14 mouse cellular contexts compared by ENCODE assay signal in genomic region chr1:80221151-80221550, GRCm38 (mm10). TPM values are rescaled to one million over a fixed set of nuclear protein-coding genes. Genes with fewer than 3 reads are reported as not detected.
A peak's percentile ranks its signal among the peaks of the same experiment; 100 is the strongest.
DNase-seq lines count a peak whose midpoint lies in the region; ATAC-seq and TF ChIP-seq lines count a peak whose summit lies in the region.
"Had no signal": no experiment of that assay in that cellular context is flagged by ENCODE, and none has a peak within 500 bp of the region (broad histone marks: within the 10 kb centered on the region; RNA-seq: fewer than 3 reads in every experiment).

No protein-coding gene starts in this region.

- no peak for TF ChIP-seq POLR2A in myocyte (IDR thresholded peaks at IDR 0.05; ENCODE audit: insufficient read length, low read depth)

- peak; percentile 26 for DNase-seq in kidney, postnatal 0 days (ENCODE audit: low spot score)
- no peak for DNase-seq in kidney, adult 9 months
- DNase-seq in forebrain, postnatal 0 days = peak; percentile 21
- no peak for DNase-seq in natural killer cell, adult 2 months (ENCODE audit: low spot score in 2 of 2)
- DNase-seq in spleen, postnatal 4 days (ENCODE audit: low spot score in 2 of 2) = no peak
- DNase-seq: layer of hippocampus, adult 9-11 months; liver, postnatal 0 days; thymus, postnatal 4 days had no signal

- H3K79me2 ChIP-seq in myocyte (ENCODE audit: control insufficient read depth, insufficient read depth) = no peaks in the 10 kb centered on the region

- H3ac ChIP-seq in myocyte (ENCODE audit: control insufficient read depth, insufficient read length) = no peak overlapping the region

- H3K27ac ChIP-seq in kidney, postnatal 0 days = no peak overlapping the region
- no peak overlapping the region for H3K27ac ChIP-seq in forebrain, postnatal 0 days (ENCODE audit: low read depth, low read length)

- H3K4me1 ChIP-seq in kidney, postnatal 0 days (replicated peaks; ENCODE audit: insufficient read depth, low read length) = no peaks in the 10 kb centered on the region
- H3K4me1 ChIP-seq in forebrain, postnatal 0 days (ENCODE audit: insufficient read depth) = no peaks in the 10 kb centered on the region

- no peak for ATAC-seq in kidney, postnatal 0 days (replicated peaks; ENCODE audit: low FRiP score, low read depth)
- ATAC-seq in common myeloid progenitor, adult 5-6 weeks (replicated peaks; ENCODE audit: low read depth, poor library complexity, severe bottlenecking) = 0 out of 2 replicates have a peak, but pooled peaks have one; percentile 18
- ATAC-seq in forebrain, postnatal 0 days = peak; percentile 44
- ATAC-seq: intestine, embryonic 16.5 days; liver, postnatal 0 days had no signal

- no peak overlapping the region for H3K9ac ChIP-seq in kidney, postnatal 0 days (ENCODE audit: low read depth, low read length)
- H3K9ac ChIP-seq in forebrain, postnatal 0 days = no peak overlapping the region
- H3K9ac ChIP-seq: liver, postnatal 0 days had no signal

- H3K4me2 ChIP-seq in kidney, postnatal 0 days (ENCODE audit: low read length) = no peak overlapping the region
- no peak overlapping the region for H3K4me2 ChIP-seq in forebrain, postnatal 0 days (ENCODE audit: low read depth)
- peak overlapping the region; percentile 35 for H3K4me2 ChIP-seq in myocyte (ENCODE audit: low read depth)
- H3K4me2 ChIP-seq: heart, embryonic 11.5 days had no signal

- H3K9me3 ChIP-seq in kidney, postnatal 0 days (replicated peaks; ENCODE audit: low read length) = no peaks in the 10 kb centered on the region
- H3K9me3 ChIP-seq in forebrain, postnatal 0 days (ENCODE audit: low read length) = no peaks in the 10 kb centered on the region

- WGBS in kidney, postnatal 0 days = 39% methylated on average over 4 of the region's 4 CpGs
- WGBS in forebrain, postnatal 0 days = 41% methylated on average over 4 of the region's 4 CpGs

- H3K27me3 ChIP-seq in kidney, postnatal 0 days (ENCODE audit: insufficient read depth, low read length) = no peaks in the 10 kb centered on the region
- no peaks in the 10 kb centered on the region for H3K27me3 ChIP-seq in forebrain, postnatal 0 days (ENCODE audit: insufficient read depth, low read length)
- H3K27me3 ChIP-seq in myocyte (ENCODE audit: control insufficient read depth, insufficient read depth, insufficient read length) = no peaks in the 10 kb centered on the region

- H3K36me3 ChIP-seq in kidney, postnatal 0 days (ENCODE audit: insufficient read depth, low read length) = no peaks in the 10 kb centered on the region
- H3K36me3 ChIP-seq in forebrain, postnatal 0 days (ENCODE audit: insufficient read depth) = no peaks in the 10 kb centered on the region
- H3K36me3 ChIP-seq in myocyte (ENCODE audit: control insufficient read depth, insufficient read depth) = no peaks in the 10 kb centered on the region

- no peak overlapping the region for H3K4me3 ChIP-seq in kidney, postnatal 0 days (replicated peaks; ENCODE audit: low read depth, low read length)
- no peak overlapping the region for H3K4me3 ChIP-seq in forebrain, postnatal 0 days (ENCODE audit: low read depth, low read length)
- H3K4me3 ChIP-seq in myocyte = no peak overlapping the region

- no peak for TF ChIP-seq CTCF in kidney, postnatal 0 days (IDR thresholded peaks at IDR 0.05; ENCODE audit: low read depth)
- no peak for TF ChIP-seq CTCF in forebrain, postnatal 0 days (IDR thresholded peaks at IDR 0.05; ENCODE audit: low read depth)

TF ChIP-seq in myocyte, 11 proteins besides CTCF, POLR2A, EP300 and RAD21:
- peak; percentile 79 for TF ChIP-seq TCF12 (IDR thresholded peaks at IDR 0.05; ENCODE audit: insufficient read depth, poor library complexity, severe bottlenecking)
- TF ChIP-seq POLR2AphosphoS2 (IDR thresholded peaks at IDR 0.05; ENCODE audit: insufficient read length, low read depth) = no peak
- peak; percentile 46 to 86 (median 85) for TF ChIP-seq MYOG (IDR thresholded peaks at IDR 0.05; ENCODE audit: control insufficient read depth in 1 of 3, insufficient read depth in 1 of 3, insufficient read length in 2 of 3, low read depth in 2 of 3)
- peak; percentile 37 to 81 (median 58) for TF ChIP-seq MYOD1 (IDR thresholded peaks at IDR 0.05; ENCODE audit: control insufficient read depth in 1 of 3, insufficient read length in 2 of 3, low read depth in 2 of 3)

RNA-seq across cellular contexts. Expression of gene Fam124b, which starts 2.9 kb away (rescaled TPM):
- polyA plus RNA-seq in kidney, postnatal 0 days (2015; fragmentation: Nextera tagmentation; extraction: Ambion mirVana) = 0.54 TPM in 2 replicates
- total RNA-seq in common myeloid progenitor, adult 5-6 weeks (2017) = not detected in 2 replicates
- total RNA-seq in forebrain, postnatal 0 days (2014; rRNA removed) = 0.24 and 0.77 TPM in 2 replicates
- 0.14 and 0.31 TPM in 2 replicates for polyA plus RNA-seq in forebrain, postnatal 0 days (2015; fragmentation: Nextera tagmentation; extraction: Ambion mirVana)
- polyA plus RNA-seq in myocyte (2012; fragmentation: generic; extraction: Trizol) = 0.06 TPM
- total RNA-seq: megakaryocyte-erythroid progenitor cell, adult 5-6 weeks; MEL had no signal
- polyA plus RNA-seq: liver, postnatal 0 days had no signal

Comparison
In these comparisons a context has a peak if more than half of its experiments do, and no peak if none do; other contexts are left out.
1. DNase-seq: peak in kidney, postnatal 0 days (single experiment) and forebrain, postnatal 0 days (single experiment); none in kidney, adult 9 months (single experiment), natural killer cell, adult 2 months (0 of 2) and spleen, postnatal 4 days (0 of 2).